Mouse (Mus musculus) stomach, embryonic 15.5 days (tissue): ENCODE data around the gene Clec2l. TPM values are rescaled to one million over a fixed set of nuclear protein-coding genes. Genes with fewer than 3 reads are reported as not detected.

Experiments used
- ATAC-seq: fragments of 200-750 bp; cut with Nextera tagmentation; 2 replicates; pipeline ENCODE4 v1.8.0; 2017; ENCODE audit warnings: low read depth, moderate number of reproducible peaks, moderate TSS enrichment; ENCODE audit not compliant: insufficient read depth, low FRiP score
- H3K27ac ChIP-seq: fragments of 300-500 bp; sonication (generic); 2 replicates; pipeline ENCODE4 v1.5.1; 2015; ENCODE audit warnings: mild to moderate bottlenecking, inconsistent platforms
- H3K27me3 ChIP-seq: fragments of 300-500 bp; sonication (generic); replicated peaks from 2 replicates; pipeline ENCODE4 v1.6.1; 2015; ENCODE audit warnings: inconsistent platforms
- H3K36me3 ChIP-seq: fragments of 300-500 bp; sonication (generic); 2 replicates; pipeline ENCODE4 v1.6.1; 2015; ENCODE audit warnings: inconsistent platforms
- H3K4me1 ChIP-seq: fragments of 300-500 bp; sonication (generic); 2 replicates; pipeline ENCODE4 v1.6.1; 2015; ENCODE audit warnings: inconsistent platforms
- H3K4me2 ChIP-seq: fragments of 300-500 bp; sonication (generic); 2 replicates; pipeline ENCODE4 v1.6.1; 2015; ENCODE audit warnings: mild to moderate bottlenecking, inconsistent platforms
- H3K4me3 ChIP-seq: fragments of 300-500 bp; sonication (generic); replicated peaks from 2 replicates; pipeline ENCODE4 v1.5.1; 2015; ENCODE audit warnings: inconsistent platforms
- H3K9ac ChIP-seq: fragments of 300-500 bp; sonication (generic); 2 replicates; pipeline ENCODE4 v1.6.1; 2015; ENCODE audit warnings: inconsistent platforms
- H3K9me3 ChIP-seq: fragments of 300-500 bp; sonication (generic); 2 replicates; pipeline ENCODE4 v1.6.1; 2016; ENCODE audit warnings: inconsistent platforms
- WGBS: fragments of 180-500 bp; shearing (Covaris S2); methylation state at CpG from one replicate; pipeline ENCODE4 v1.1.7; 2015; 5-methylcytosine and 5-hydroxymethylcytosine counted together
- polyA plus RNA-seq: library from polyadenylated mRNA; unstranded; fragments of >200 nt; fragmentation: Nextera tagmentation; extraction: Ambion mirVana; gene quantifications from 2 replicates; pipeline ENCODE4 v1.2.1, GENCODE M21; 2015

Clec2l gene
- polyA plus RNA-seq, 1 experiment from 2014 or later: 3.4 TPM

DNA sequence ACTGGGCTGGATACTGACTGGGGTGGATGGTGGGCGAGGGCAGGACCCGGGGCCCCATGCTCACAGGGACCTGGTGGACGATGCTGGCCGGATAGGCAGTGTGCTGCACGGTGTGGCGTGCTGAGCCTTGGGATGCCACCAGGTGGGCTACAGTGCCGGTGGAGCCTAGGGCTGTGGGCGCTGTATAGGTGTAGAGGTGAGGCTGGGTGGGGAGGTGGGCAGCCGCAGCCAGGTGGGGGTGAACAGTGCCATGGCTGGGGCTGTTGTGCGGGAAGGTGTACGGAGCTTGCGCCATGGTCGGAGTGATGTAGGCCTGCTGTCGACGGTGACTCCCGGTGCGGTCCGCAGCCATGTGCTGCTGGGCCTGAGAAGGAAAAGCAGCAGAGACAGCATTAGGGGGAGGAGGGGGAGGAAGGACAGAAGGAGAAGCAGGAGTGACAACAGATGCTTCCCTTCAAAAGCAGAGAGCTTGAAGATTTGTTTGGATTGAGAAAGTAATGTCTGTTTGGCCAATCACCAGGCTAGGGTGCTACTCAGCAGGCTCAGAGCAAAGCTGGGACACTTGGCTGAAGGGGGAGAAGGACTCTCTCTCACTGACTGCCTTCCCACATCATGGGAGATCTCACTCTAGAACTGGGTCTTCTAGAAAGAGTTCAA lies 35.5 kb downstream of the Clec2l start:
- 73% methylated on average over 18 of the region's 18 CpGs for WGBS
- peaks cover 42% of the 10 kb centered on the region for H3K36me3 ChIP-seq

DNA sequence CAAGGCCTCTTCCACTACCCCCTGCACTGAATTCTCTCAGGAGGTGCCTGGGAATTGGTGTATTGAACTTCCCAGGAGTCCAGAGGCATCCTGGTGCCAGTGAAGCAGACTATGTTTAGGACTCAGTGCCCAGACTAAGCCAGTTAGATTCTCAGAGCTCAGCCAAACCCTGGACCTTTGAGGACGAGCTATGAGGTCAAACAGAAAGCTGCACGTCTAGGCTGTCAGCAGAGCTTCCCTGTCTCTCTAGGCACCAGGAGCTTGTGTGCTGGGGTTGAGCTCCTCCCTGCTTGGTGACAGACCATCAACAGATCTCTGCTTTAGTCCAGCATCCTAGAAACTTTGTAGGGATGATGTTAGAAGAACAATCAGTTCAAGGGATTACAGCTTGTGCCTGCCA lies 38.6 kb downstream of the Clec2l start:
- Histone ChIP-seq H3K36me3 (peaks cover 33% of the 10 kb centered on the region), H3K4me1 (peaks cover 4% of the 10 kb centered on the region), H3K4me3 (no peak overlapping the region), H3K4me2 (no peak overlapping the region), H3K27ac (no peak overlapping the region), H3K27me3 (no peaks in the 10 kb centered on the region), H3K9me3 (no peaks in the 10 kb centered on the region), H3K9ac (no peak overlapping the region)
- 55% methylated on average over 2 of the region's 2 CpGs for WGBS
- ATAC-seq: no peak

More for the DNA sequence above, 35.5 kb downstream of the Clec2l start:
- H3K9me3 ChIP-seq: no peaks in the 10 kb centered on the region
- H3K27ac ChIP-seq: peak overlapping the region; percentile 71; the same call in 1 of the 2 replicates
- H3K4me3 ChIP-seq: no peak overlapping the region
- peaks cover 4% of the 10 kb centered on the region for H3K4me1 ChIP-seq
- ATAC-seq: peak; percentile 23; the same call in 1 of the 2 replicates
- no peak overlapping the region for H3K4me2 ChIP-seq
- H3K9ac ChIP-seq: no peak overlapping the region
- no peaks in the 10 kb centered on the region for H3K27me3 ChIP-seq

DNA sequence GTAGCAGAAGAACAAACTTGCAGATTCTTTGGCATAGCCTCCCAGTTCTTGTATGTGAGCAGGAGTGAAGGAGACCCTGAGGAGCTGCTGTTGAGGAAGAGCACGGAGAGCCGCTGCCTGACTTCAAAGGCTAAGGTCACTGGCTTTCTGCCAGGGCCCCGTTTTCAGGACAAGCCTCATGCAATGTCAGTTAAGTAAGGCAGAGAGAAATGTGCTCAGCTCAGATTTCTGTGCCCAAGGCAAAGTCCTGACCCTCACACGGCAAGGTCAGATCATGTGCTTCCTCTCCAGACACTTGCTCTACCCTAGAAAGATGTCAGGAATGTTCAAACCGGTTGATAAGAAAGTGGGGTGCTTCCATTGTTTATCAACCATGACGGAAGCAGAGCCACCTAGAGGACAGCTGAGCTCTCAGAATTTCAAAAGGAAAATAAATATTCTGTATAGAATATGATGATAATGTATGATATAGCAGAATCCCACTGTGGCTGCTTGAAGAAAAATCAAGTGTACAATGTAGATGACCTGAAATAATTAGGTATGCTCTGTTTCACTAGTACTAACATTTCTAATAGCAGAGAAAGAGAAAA lies 40.0 kb downstream of the Clec2l start:
- 41% methylated on average over 6 of the region's 6 CpGs for WGBS
- no peak overlapping the region for H3K9ac ChIP-seq
- H3K4me1 ChIP-seq: peaks cover 4% of the 10 kb centered on the region
- no peak overlapping the region for H3K4me2 ChIP-seq
- peaks cover 32% of the 10 kb centered on the region for H3K36me3 ChIP-seq
- H3K9me3 ChIP-seq: no peaks in the 10 kb centered on the region
- no peak overlapping the region for H3K27ac ChIP-seq
- H3K27me3 ChIP-seq: no peaks in the 10 kb centered on the region
- H3K4me3 ChIP-seq: no peak overlapping the region
- ATAC-seq: no peak

DNA sequence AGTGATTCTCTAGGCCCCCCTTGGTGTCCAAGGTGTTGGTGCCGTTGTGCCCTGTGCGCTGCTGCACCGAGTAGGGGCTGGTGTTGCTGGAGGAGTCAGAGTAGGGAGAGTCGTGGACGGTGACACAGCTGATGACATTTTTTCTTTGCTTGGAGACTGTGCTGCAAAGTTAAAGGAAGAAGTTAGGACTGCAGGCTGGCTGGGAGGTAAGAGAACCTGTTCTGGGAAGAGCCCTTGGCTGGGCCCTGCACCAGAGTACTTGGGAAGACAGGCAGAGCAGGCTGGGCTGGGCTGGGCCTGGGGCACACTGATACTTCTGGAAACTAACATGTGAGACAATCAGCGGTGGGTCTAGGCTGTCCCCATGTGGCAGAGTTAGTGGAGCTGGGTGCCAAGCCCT lies 40.7 kb downstream of the Clec2l start:
- 89% methylated on average over 6 of the region's 6 CpGs for WGBS
- Histone ChIP-seq H3K36me3 (peaks cover 26% of the 10 kb centered on the region), H3K9me3 (no peaks in the 10 kb centered on the region), H3K9ac (no peak overlapping the region), H3K4me2 (no peak overlapping the region), H3K27ac (no peak overlapping the region), H3K4me3 (no peak overlapping the region), H3K27me3 (no peaks in the 10 kb centered on the region), H3K4me1 (no peaks in the 10 kb centered on the region)
- no peak for ATAC-seq

DNA sequence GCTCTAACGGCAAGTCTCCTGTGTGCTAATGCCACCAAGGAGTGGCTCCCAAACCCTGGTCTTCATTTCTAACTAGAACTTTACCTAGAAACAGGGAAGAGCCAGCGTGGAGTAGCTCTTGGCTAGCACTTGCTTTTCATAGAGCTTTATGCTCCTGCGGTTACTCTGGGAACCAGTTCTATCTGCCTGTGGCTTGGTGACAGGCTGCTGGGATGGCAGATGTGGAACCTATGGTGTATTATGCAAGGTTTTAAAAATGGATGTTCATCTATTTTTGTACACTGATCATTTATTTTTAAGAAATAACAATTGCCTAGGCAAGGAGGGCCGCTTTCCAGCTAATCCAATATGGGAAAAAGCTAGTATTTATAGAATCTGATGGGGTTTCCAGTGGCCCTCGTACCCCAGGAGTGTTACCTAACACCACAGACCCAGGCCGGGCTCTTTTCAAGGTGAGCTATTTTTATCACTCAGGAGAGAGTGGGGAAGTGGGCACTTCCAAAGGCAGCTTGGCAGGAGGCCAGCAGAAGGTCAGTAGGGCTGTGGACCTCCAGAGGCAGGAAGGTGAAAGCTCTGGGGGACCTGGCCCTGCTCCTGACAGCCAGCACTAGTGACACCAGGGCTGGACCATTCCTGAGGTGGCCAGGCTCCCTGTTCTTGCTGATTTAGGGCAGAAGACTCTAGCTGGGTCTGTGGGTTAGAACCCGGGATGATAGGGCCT lies 41.6 kb downstream of the Clec2l start:
- no peaks in the 10 kb centered on the region for H3K4me1 ChIP-seq
- WGBS: 71% methylated on average over 7 of the region's 7 CpGs

DNA sequence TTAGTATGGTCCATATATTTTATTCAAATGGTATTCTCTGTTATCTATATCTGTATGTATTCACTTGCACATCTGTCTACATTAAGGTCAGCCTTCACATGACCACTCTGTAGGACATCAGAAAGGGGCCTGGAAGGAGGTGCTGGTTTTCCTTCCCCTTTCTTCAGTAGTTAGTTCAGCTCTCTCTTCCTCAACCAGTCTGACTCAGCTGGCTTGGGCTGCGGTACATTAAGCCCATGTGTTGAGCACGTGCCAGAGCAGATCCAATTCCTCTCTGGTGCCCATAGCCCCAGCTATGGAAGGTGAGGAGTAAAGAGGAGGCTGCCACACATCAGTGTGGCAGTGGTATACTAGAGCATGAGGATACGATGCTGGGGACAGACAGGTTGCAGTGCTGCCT lies 47.6 kb downstream of the Clec2l start:
- ATAC-seq: no peak
- Histone ChIP-seq H3K4me2 (no peak overlapping the region), H3K27me3 (no peaks in the 10 kb centered on the region), H3K27ac (no peak overlapping the region), H3K9me3 (no peaks in the 10 kb centered on the region), H3K4me1 (no peaks in the 10 kb centered on the region), H3K4me3 (no peak overlapping the region), H3K9ac (no peak overlapping the region), H3K36me3 (peaks cover 33% of the 10 kb centered on the region)
- WGBS: 89% methylated on average over 3 of the region's 3 CpGs

More for the DNA sequence above, 41.6 kb downstream of the Clec2l start:
- H3K9me3 ChIP-seq: no peaks in the 10 kb centered on the region
- no peak overlapping the region for H3K27ac ChIP-seq
- H3K4me3 ChIP-seq: no peak overlapping the region
- H3K36me3 ChIP-seq: peaks cover 18% of the 10 kb centered on the region
- H3K4me2 ChIP-seq: no peak overlapping the region
- no peaks in the 10 kb centered on the region for H3K27me3 ChIP-seq
- ATAC-seq: no peak
- no peak overlapping the region for H3K9ac ChIP-seq

DNA sequence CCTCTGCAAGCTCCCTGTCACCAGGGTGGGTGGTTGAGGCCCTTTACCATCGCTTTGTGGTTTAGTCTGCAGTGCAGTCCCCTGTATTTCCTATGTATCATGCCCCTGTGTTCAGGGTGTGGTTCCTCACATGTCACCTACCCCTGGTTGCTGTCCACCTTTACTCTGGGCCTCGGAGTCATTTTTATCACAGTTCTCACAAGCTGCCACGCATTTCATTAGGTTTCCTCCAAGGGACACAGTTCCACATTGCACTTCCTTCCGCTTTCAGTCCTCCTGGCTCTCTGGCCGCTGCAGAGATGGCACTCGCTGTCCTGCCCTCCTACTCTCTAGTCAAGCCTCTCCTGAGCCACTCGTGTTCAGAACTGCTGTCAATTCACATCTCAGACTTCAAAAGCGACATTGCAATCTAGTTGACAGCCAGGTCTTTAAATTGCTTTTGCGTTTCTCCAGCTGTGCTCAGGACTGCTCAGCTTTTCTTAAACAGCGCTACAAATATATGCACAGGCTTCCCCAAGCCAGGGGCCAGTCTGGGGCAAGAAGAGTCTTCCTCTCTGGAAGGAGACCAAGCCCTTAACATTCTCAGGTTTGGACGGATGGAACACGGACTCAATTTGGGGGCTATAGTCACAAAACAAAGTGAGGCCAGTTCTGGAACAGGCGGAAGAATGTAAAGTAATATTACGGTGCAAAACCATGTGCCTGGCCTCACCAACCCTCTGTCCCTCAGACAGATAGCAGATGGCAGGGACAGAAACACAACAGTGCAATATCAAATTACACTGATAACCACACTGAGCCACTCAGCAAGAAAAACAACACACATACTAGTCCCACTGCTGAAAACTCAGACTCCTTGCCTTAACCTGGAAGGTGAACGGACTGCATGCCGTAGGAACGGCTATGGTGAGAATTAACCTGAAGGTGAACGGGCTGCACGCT lies 51.4 kb downstream of the Clec2l start:
- Histone ChIP-seq H3K36me3 (peaks cover 58% of the 10 kb centered on the region), H3K4me3 (no peak overlapping the region), H3K9ac (no peak overlapping the region), H3K9me3 (no peaks in the 10 kb centered on the region), H3K4me1 (no peaks in the 10 kb centered on the region), H3K4me2 (no peak overlapping the region), H3K27ac (no peak overlapping the region), H3K27me3 (no peaks in the 10 kb centered on the region)
- WGBS: 81% methylated on average over 19 of the region's 19 CpGs
- ATAC-seq: no peak

DNA sequence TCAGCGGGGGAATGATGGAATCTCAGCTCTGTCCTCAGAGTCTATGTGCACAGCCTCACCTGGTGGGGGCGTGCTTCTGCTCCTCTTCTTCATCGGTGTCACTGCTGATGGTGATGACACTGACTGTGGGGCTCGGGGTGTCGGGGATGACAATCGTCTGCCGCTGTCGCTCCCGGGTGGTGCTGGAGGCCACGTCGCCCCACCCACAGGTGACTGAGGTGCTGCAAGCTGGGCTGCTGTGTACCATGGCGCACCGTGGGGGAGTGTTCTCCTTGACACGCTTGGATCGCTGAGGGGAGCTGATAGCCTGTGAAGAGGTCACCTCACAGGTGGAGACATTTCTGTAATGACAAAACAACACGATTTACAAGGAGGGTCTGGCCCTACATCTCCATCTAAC lies 53.0 kb downstream of the Clec2l start:
- 93% methylated on average over 16 of the region's 16 CpGs for WGBS
- Histone ChIP-seq H3K36me3 (peaks cover 63% of the 10 kb centered on the region), H3K27ac (no peak overlapping the region), H3K27me3 (no peaks in the 10 kb centered on the region), H3K9ac (no peak overlapping the region), H3K9me3 (no peaks in the 10 kb centered on the region), H3K4me1 (no peaks in the 10 kb centered on the region), H3K4me2 (no peak overlapping the region), H3K4me3 (no peak overlapping the region)
- no peak for ATAC-seq

DNA sequence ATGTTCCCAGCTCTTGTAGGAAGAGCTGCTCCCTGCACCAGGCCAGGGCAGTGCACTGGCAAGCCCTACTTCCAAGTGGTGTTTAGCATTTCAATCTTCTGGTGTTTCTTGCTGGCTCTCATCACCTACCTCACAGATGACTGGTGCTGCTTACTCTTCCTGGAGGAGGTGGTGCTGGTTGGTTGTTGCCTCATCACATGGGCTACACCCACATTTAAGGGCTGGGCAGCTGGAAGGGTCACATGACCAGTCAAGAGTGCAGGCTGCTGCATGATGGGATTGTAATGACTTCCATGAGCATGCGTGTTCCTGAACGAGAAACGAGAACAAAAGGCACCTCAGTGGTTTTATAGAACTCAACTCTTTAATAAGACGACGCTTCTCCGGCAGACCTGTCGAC lies 55.8 kb downstream of the Clec2l start:
- Histone ChIP-seq H3K4me1 (no peaks in the 10 kb centered on the region), H3K36me3 (peaks cover 54% of the 10 kb centered on the region), H3K4me2 (no peak overlapping the region), H3K27ac (no peak overlapping the region), H3K9ac (no peak overlapping the region), H3K9me3 (no peaks in the 10 kb centered on the region), H3K4me3 (no peak overlapping the region), H3K27me3 (no peaks in the 10 kb centered on the region)
- no peak for ATAC-seq
- 95% methylated on average over 7 of the region's 7 CpGs for WGBS

DNA sequence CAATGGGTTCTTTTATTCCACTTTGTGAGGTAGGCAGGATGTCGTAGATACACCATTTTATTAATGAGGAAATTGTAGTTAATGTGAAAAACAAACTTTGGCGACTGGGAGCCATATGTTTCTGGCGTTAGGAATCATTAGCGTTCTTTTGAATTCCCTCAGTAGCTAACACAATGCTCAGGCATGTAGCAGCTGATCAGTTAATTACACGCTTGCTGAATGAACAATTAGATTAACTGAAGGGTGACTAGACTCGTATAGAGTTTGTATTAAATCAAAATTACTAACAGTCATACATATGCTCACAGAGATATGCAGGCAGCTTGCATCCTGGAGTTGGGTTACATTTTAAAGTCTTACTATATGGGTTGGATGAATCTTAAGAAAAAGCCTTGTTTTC lies 56.4 kb downstream of the Clec2l start:
- ATAC-seq: no peak
- Histone ChIP-seq H3K4me2 (no peak overlapping the region), H3K27me3 (no peaks in the 10 kb centered on the region), H3K36me3 (peaks cover 54% of the 10 kb centered on the region), H3K27ac (no peak overlapping the region), H3K9me3 (no peaks in the 10 kb centered on the region), H3K4me1 (no peaks in the 10 kb centered on the region), H3K9ac (no peak overlapping the region), H3K4me3 (no peak overlapping the region)
- WGBS: 83% methylated on average over 6 of the region's 6 CpGs

DNA sequence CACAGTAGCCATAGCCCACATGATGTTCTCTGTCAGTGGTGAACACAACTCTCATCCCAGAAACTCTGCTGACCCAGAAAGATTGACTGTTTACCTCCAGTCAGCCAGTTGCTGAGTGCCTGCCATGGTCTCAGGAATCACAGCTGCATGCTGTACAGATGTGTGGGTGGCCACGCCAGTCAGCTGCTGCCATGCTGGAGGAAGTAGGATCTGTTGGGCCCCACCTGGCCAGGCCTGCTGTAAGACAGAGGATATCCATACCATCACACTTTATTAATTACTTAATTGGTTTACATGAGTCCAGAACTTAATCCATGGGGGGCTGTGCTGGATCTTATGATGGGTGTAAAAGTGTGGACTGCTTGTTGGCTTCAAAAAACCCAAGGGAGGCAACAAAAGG lies 58.5 kb downstream of the Clec2l start:
- Histone ChIP-seq H3K9ac (no peak overlapping the region), H3K27me3 (no peaks in the 10 kb centered on the region), H3K36me3 (peaks cover 33% of the 10 kb centered on the region), H3K9me3 (no peaks in the 10 kb centered on the region), H3K4me1 (no peaks in the 10 kb centered on the region), H3K4me2 (no peak overlapping the region), H3K27ac (no peak overlapping the region), H3K4me3 (no peak overlapping the region)
- ATAC-seq: no peak
- 77% methylated on average over 1 of the region's 1 CpGs for WGBS
